Mouse (Mus musculus): Measurements from ENCODE around the gene Rbm15b.

DNA sequence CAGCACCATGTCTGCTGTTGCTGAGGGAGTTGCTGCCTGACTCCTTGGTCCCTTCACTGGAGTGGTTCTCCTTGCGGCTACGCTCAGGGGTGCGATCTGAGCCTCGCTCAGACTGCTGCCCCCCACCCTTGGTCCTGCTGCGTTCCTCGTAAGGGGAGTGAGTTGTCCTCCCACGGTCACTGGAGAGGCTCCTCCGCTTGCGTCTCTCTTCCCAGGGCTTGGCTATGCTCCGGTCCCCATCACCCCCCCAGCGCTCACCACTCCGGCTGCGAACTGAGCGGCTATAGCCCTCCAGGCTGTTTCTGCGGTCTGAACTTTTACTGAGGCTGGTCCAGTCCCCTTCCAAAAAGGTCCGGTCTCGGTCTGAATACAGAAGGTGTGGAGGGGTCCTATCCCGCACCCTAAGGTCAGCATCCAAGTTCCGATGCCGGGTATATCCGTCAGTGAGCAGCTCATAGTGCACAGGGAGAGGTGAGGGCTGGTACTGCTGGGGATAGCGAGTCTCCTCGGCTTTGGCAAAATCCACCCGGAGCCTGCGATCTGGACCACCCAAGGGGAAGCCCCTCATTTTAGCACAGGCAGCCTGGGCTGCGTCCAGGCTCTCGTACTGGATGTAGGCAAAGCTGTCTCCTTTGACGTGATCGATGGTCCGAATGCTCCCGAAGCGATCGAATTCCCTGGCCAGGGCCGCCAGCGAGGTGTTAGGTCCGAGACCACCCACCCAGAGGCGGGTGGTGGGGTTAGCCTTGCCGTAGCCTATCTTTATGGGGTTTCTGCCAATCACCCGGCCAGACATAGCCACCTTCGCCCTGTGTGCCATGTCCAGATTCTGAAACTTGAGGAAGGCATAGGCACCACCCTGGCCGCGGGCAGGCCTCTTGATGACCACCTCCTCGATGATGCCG, 2.0 kb downstream of the Rbm15b start:
- no peak for TF ChIP-seq POLR2A (IDR thresholded peaks at IDR 0.05; ENCODE audit: insufficient read depth, low read depth, low read length)
- no peak for TF ChIP-seq CTCF (IDR thresholded peaks at IDR 0.05)
- no peak for TF ChIP-seq EP300 (IDR thresholded peaks at IDR 0.05; ENCODE audit: insufficient read depth, low read depth, low read length)

Data from heart, adult 2 months (tissue).